Mouse (Mus musculus) c-Kit-negative CD71-positive TER-119-positive erythroid progenitor cells, embryonic 14.5 days (primary cell): ENCODE measurements around the gene Ift46.

ENCODE experiments used
- DNase-seq: peaks from one replicate; pipeline ENCODE4 v3.0.0-alpha.2; 2013; ENCODE audit warnings: low read depth, low spot score

Ift46 gene

GRCm38 (mm10) chr9:44767101-44768028 lies at the start of gene Ift46, which contains the start of gene Arcn1:
Ift46 (plus strand) TSS chr9:44767908.
Arcn1 (minus strand) TSS chr9:44767845.
- DNase-seq = peak; percentile 80

- DNase-seq = no peak
Observed at GRCm38 (mm10) chr9:44718937-44719631, 48.6 kb upstream of the Ift46 start.

- DNase-seq = no peak
Observed at GRCm38 (mm10) chr9:44719632-44720357, 47.9 kb upstream of the Ift46 start.

DNA sequence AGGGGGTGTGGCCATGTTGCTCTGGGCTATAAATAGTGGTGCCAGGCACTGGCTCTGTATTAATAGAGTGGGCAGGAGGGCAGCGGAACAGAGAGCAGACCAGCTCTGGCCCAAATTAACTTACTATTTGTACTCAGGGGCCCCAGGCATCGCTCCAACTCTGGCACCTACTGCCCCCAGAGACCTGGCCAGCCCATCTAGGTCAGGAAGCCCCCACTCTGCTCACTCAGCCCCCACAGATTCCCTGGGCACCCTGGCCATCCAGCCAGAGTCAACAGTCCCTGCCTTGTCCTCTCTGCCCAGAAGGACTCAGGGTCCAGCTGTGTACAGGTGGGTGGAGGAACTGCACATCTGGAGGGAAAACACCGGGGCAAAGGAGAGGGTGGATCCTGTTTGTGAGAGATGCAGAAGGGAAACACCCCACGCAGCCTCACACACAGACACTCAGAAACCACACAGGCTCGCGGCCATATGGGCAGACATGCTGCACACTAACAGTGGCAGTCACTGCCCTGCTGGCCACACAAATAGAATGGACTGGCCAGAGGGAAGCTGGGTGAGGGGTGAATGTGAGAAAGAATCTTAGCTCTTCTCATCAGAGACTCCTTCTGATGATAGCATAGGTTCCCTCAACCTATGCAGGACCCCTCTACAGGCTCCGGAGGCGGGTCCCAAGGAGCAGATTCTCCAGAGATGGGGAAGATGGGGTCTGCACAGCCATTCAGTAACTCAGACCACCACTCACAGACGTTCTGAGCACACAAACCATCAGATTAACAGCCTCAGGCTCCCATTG lies 47.2 kb upstream of the Ift46 start:
- no peak for DNase-seq

- DNase-seq = no peak
Observed at GRCm38 (mm10) chr9:44721154-44721876, 46.4 kb upstream of the Ift46 start.

- no peak for DNase-seq
Observed at GRCm38 (mm10) chr9:44721877-44722186, 45.9 kb upstream of the Ift46 start.

DNA sequence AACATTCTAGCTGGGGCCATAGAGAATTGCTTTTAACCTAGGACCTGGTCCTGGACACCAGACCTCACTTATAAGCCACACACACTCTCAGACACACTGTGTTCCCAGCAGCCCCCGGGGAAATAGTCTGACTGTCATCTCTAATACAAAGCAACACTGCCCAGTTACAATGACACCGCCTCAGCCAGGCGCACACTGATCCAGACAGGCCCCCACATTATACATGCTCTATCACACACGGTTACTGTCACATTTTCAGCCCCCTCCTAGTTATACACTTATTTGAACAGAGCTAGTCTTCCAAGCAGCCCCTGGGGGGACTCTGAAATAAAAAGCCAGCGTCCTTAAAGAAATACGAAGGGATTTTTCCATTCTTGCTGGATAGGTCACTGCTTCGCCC lies 45.1 kb upstream of the Ift46 start:
- DNase-seq = no peak

- DNase-seq = no peak
Observed at GRCm38 (mm10) chr9:44723008-44723407, 44.7 kb upstream of the Ift46 start.

DNA sequence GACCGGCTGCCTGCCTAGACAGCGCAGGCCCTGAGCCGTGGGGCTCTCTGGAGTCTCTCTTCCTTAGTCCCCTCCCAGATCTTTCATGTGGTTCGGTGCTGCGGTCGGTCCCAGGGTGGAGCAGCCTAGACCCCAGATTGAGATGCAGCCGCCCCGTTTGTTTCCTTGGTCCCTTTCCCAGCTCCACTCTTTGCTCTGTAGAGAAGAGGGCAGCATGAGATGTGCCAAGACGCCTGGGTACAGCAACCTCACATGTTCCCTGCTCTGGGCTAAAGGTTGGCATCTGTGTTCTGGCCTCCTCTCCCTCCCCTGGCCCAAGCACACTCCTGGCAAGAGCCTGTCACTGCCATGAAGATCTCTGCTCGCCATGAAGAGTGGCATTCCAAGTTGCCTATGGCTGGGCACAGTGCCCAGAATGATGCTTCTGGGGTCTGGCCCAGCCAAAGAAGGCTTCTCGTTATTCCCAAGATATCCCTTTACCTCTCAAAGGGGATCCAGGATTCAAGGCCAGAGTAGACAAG lies 44.1 kb upstream of the Ift46 start:
- no peak for DNase-seq

DNA sequence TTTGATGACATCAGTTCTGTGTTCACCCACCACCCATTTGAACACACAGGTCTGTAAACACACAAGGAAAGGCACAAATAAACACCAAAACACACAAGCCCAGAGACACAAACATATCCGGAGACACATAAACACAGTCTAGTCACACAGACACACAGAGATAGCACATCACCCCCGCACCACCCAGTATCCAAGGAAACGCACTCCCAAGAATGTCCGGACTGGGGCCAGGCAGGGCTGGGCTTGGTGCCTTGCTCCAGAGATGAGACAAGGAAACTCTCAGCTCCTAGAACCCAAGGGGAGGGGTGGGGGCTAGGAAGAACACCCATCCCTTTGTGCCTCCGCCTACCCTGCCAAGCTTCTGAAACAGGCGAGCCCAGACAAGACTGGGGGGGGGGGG lies 43.5 kb upstream of the Ift46 start:
- DNase-seq = no peak

DNA sequence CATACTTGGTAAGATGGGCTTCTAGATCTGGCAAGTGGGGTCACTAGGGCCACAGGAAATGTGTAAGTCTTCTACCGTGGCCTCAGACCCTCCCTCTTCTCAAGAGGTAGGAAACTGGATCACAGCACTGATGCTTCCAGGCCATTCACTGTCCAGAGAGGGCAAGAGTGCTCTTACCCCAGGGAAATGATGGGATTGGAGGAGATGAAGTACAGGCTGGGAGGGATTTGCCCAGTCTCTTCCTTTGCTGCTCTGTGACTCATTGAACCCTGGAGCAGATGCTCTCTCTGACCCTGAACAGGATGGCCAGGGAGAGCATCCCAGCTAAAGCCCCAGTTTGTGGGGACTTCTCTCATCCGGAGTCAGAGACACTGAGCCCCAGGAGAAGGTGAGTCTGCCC lies 43.0 kb upstream of the Ift46 start:
- DNase-seq = no peak

GRCm38 (mm10) chr9:44726431-44727146 lies 41.1 kb upstream of the Ift46 start:
- DNase-seq = no peak

DNA sequence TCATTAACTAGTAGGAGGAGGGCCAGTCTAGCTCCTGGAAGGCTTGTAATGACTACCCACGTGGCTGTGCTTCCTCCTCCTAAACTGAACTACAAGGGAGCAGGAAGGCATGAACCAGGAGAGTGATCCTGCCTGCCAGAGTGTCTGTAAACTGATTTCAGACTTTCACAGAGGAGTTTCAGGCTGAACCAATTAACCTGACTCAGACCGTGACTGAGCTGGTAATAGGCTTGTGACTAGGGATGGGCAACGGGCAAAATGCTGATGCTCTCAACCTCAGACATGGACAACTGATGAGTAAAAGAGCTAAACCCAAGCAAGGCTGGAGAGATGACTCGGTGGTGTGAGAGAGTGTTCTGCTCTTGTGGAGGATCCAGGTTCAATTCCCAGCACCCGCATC lies 40.3 kb upstream of the Ift46 start:
- no peak for DNase-seq

DNA sequence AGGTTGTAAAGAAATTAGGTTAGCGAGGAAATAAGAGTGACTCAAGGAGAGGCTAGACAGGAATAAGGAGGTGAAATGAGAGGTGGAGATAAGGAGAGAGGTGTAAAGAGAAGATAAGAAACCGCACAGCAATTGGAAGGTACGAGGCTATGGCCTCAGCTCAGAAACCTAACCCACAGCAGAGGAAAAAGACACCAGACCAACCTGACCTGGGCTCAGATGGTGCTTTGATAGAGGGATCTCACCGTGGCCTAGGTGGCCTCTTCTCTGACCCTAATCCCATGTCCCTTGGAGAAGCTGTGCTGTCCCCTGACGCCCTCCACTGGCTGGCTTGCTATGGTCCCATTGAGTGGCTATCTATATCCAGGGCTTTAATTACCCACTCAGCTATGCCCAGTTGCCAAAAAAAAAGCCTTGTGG lies 35.6 kb upstream of the Ift46 start:
- DNase-seq = no peak

- DNase-seq = no peak
Observed at GRCm38 (mm10) chr9:44732921-44733530, 34.7 kb upstream of the Ift46 start.

DNA sequence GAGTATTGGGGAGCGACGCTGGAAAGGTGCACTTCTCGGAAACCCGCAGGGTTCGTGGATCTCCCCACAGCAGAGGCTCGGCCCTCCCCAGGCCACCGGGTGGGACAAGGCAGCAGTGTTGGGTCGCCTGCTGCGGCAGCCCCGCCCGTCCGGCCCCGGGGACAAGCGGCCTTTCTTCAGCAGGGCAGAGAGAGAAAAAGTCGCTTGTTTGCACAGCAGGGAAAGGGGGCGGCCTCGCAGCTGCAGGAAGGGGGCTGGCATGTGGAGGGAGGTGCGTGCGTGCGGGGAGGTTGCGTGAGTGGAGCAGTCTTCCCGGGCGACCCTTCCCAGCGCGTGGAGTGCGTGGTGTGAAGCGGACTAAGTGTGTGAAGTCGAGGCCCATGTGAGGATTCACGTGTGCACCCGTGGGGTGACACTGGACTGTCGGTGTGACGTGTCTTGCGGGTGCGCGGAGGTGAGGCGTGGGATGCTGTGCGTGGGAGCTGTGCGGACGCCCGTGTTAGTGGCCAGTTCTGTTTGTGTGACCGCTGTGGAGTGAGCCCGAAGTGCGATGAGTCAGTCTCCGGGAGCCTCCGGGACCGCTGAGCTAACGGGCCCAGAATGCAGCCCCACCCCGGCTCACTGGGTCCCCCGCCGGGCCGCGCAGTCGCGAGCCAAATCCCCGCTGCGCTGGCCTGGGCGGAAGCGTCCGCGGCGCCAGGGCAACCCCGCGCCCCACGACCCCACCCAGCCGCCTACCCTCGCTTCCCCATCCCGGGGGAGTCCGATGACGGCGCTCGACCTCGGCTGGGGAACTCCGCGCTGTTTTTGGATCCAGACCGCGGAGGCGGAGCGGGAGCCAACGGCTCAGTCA lies 33.8 kb upstream of the Ift46 start:
- no peak for DNase-seq

DNA sequence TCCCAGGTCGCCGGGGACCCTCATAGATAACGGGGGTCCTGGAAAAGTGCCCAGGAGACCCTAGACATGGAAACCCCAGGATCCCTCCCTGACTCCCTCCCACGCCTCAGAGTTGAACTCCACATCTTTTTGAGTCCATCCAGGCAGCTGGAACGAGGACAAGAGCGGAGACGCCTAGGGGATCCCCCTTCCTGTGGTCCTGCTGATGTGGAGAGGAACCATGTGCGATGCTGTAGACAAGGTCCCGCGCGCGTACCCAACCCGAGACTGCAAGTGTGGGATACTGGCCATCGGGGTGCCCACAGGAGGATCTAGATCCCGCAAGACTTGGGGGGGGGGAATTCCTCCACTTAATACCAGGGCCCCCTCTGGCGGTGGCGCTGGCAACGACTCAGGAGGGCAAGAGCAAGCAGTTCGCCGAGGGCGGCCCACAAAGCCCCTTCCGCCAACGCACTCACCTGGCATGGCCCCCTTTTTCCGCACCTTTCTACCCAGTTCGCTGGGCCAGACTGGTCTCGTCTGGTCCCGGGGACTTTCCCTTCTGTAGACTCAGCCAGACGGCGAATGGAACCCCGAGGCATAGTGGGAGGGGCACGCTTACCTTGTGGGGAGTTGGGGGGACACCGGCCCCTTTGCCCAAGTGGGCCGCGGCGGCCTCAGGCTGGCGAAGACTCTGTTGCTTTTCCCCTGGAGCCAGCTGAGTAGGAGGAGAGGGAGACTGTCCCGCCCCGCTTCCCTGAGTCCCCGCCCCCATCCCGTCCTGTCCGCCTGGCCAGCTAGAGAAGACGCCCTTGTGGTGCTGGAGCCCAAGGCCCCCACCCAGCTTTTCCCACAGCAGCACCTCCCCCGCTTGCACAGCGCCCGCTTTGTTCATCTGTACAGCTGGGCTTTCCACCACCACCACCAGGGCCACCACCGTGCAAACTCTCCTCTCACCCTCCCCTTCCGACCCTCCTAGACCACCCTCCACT lies 32.9 kb upstream of the Ift46 start, which contains the start of gene Phldb1:
TSS of gene Phldb1 (minus strand) at position 675 of the 971 bp plus-strand sequence.
- DNase-seq = no peak
